Mouse (Mus musculus): ENCODE results near the gene Lhfpl1. TPM values are rescaled to one million over a fixed set of nuclear protein-coding genes. Genes with fewer than 3 reads are reported as not detected.

Lhfpl1 gene
- total RNA-seq (2021) (not detected), polyA plus RNA-seq (2012; rRNA removed) (0.09 TPM in 1 of 2 replicates, not detected in the other)
- long read RNA-seq, result 0 reads

DNA sequence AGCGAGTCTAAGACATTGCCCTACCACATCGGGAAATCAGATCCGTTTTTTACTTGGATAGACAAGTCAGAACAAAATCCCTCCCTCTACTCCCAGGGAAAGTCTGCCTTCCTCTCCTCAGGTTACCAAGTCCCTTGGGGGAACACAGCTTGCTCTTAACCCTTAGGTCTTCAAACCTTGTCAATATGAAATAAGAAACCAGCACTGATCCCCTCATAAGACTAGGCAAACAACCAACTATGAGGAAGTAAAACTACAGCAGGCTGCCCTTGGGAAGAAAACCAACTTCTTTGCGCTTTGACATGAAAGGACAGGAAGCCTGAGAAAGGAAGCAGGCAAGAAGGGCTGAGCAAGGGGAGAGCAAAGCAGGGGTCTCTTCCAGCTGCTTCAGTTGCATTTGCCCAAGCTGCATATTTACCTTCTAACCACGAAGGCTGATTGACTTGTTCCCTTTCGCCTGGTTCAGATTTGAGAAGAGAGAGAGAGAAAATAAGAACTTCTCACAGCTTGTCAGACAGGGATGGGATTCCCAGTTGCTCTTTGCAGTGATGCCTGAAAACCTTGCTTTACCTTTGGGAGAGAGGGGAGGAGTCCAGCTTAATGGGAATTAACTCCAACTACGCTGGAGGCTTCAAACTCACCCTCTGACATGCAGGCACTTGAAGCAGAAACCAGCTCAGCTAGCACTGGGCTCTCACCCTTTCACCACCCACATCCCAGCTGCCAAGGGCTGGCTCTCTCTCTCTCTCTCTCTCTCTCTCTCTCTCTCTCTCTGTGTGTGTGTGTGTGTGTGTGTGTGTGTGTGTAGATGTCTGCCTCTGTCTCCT is at the start of gene Lhfpl1:
Gene Lhfpl1 (minus strand): TSS at position 713 of the 827 bp plus-strand sequence.
- no peaks in the 10 kb centered on the region for H3K79me2 ChIP-seq (replicated peaks; ENCODE audit: control insufficient read depth, insufficient read depth, low read length)
- H3K27ac ChIP-seq, result no peak within 1 kb of the TSS
- H3K9ac ChIP-seq (ENCODE audit: low read depth, low read length), result no peak within 1 kb of the TSS
- 31% methylated on average over 7 of the region's 7 CpGs for WGBS
- H3K4me3 ChIP-seq, result no peak within 1 kb of the TSS
- no peaks in the 10 kb centered on the region for H3K27me3 ChIP-seq (ENCODE audit: control insufficient read depth, insufficient read depth, low read length)
- no peaks in the 10 kb centered on the region for H3K36me3 ChIP-seq (ENCODE audit: control insufficient read depth, insufficient read depth, low read length)
- H3K4me1 ChIP-seq (ENCODE audit: control insufficient read depth, insufficient read depth, low read length), result no peaks in the 10 kb centered on the region
- no peak for DNase-seq
- intact Hi-C loops (cut with DNase I), result no loop called here
- TF ChIP-seq CTCF (IDR thresholded peaks at IDR 0.05), result no peak
- no peak for TF ChIP-seq EP300 (IDR thresholded peaks at IDR 0.05; ENCODE audit: insufficient read depth, low read depth, low read length)
- no peak for TF ChIP-seq POLR2A (IDR thresholded peaks at IDR 0.05; ENCODE audit: insufficient read depth, low read depth, low read length)

DNA sequence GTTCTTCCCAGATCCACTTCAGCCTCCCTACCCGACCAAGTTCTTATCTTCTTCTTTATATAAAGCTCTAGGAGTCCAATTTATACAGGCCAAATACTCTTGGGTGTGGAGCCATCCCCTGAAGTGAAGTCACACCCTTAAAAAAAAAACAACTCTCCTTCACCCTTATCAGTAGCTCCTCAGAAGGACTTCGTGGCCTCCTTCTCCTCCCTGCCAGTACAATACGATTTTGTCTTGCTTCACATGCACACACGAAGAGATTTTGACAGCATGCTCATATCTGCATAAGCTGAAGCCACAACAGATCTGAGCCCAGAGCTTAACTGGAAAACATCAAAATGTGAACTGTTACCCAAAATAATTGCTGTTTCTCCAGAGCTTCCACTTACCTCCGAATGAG is 22.9 kb upstream of the Lhfpl1 start:
- intact Hi-C loops (cut with DNase I), result no loop called here
- Histone ChIP-seq H3K9ac (ENCODE audit: low read depth, low read length) (no peak overlapping the region), H3K79me2 (replicated peaks; ENCODE audit: control insufficient read depth, insufficient read depth, low read length) (no peaks in the 10 kb centered on the region), H3K27ac (no peak overlapping the region), H3K4me1 (ENCODE audit: control insufficient read depth, insufficient read depth, low read length) (no peaks in the 10 kb centered on the region), H3K4me3 (no peak overlapping the region), H3K36me3 (ENCODE audit: control insufficient read depth, insufficient read depth, low read length) (no peaks in the 10 kb centered on the region), H3K27me3 (ENCODE audit: control insufficient read depth, insufficient read depth, low read length) (no peaks in the 10 kb centered on the region)
- no peak for TF ChIP-seq CTCF (IDR thresholded peaks at IDR 0.05)
- WGBS, result 26% methylated on average over 5 of the region's 5 CpGs
- no peak for DNase-seq

DNA sequence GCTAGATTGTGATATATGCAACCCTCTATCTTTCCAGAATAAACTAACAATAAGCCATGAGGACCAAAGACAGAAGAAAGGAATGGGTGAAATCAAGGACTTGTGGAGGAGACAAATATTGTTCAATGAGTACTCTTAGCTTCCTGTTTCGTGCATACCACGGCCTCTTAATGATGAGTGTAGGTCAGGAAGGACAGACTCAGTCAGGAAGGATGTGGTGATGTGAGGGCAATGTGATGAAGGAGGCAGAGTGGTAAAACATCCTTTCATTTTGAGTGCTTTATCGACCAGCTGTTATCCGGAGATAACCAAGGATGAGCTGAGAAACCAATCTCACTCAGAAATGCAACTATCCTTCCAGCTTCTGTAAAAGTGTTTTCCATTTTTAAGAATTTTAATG is 13.6 kb upstream of the Lhfpl1 start:
- intact Hi-C loops (cut with DNase I), result no loop called here
- Histone ChIP-seq H3K27me3 (ENCODE audit: control insufficient read depth, insufficient read depth, low read length) (no peaks in the 10 kb centered on the region), H3K79me2 (replicated peaks; ENCODE audit: control insufficient read depth, insufficient read depth, low read length) (no peaks in the 10 kb centered on the region), H3K4me3 (no peak overlapping the region), H3K9ac (ENCODE audit: low read depth, low read length) (no peak overlapping the region), H3K36me3 (ENCODE audit: control insufficient read depth, insufficient read depth, low read length) (no peaks in the 10 kb centered on the region), H3K27ac (no peak overlapping the region), H3K4me1 (ENCODE audit: control insufficient read depth, insufficient read depth, low read length) (no peaks in the 10 kb centered on the region)
- TF ChIP-seq CTCF (IDR thresholded peaks at IDR 0.05) (no peak), EP300 (IDR thresholded peaks at IDR 0.05; ENCODE audit: insufficient read depth, low read depth, low read length) (no peak), POLR2A (IDR thresholded peaks at IDR 0.05; ENCODE audit: insufficient read depth, low read depth, low read length) (no peak)
- 62% methylated on average over 4 of the region's 4 CpGs for WGBS
- no peak for DNase-seq

- no peak overlapping the region for H3K4me3 ChIP-seq
- no peaks in the 10 kb centered on the region for H3K27me3 ChIP-seq (ENCODE audit: control insufficient read depth, insufficient read depth, low read length)
- H3K79me2 ChIP-seq (replicated peaks; ENCODE audit: control insufficient read depth, insufficient read depth, low read length), result no peaks in the 10 kb centered on the region
- no peak for DNase-seq
- WGBS, result 58% methylated on average over 2 of the region's 2 CpGs
- no peak overlapping the region for H3K9ac ChIP-seq (ENCODE audit: low read depth, low read length)
- H3K36me3 ChIP-seq (ENCODE audit: control insufficient read depth, insufficient read depth, low read length), result no peaks in the 10 kb centered on the region
- no peak for TF ChIP-seq CTCF (IDR thresholded peaks at IDR 0.05)
- TF ChIP-seq EP300 (IDR thresholded peaks at IDR 0.05; ENCODE audit: insufficient read depth, low read depth, low read length), result no peak
- no peak for TF ChIP-seq POLR2A (IDR thresholded peaks at IDR 0.05; ENCODE audit: insufficient read depth, low read depth, low read length)
- no peak overlapping the region for H3K27ac ChIP-seq
- intact Hi-C loops (cut with DNase I), result no loop called here
- H3K4me1 ChIP-seq (ENCODE audit: control insufficient read depth, insufficient read depth, low read length), result no peaks in the 10 kb centered on the region
These were observed 6.5 kb downstream of the Lhfpl1 start for GRCm38 (mm10) chrX:145342402-145342801.

DNA sequence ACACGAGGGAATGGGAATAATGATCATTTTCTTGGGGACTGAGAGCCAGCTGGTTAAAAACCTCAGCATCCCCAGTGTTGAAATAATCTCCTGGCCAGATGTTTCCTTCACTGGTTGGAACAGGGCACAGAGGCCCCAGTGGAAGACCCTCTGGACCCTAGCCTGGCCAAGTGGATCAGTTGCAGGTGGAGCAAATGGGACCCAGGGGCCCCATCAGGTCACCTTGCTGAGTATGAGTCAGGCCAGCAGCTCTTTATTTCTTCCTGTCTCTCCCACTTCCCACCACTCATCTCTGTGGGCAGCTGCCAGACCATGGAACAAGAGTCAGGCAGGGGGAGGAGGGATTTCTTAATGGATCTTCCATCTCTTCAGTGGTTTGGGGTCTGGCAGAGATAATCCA is 12.7 kb downstream of the Lhfpl1 start:
- H3K4me3 ChIP-seq, result no peak overlapping the region
- intact Hi-C loops (cut with DNase I), result no loop called here
- no peak for DNase-seq
- no peaks in the 10 kb centered on the region for H3K27me3 ChIP-seq (ENCODE audit: control insufficient read depth, insufficient read depth, low read length)
- H3K79me2 ChIP-seq (replicated peaks; ENCODE audit: control insufficient read depth, insufficient read depth, low read length), result no peaks in the 10 kb centered on the region
- H3K36me3 ChIP-seq (ENCODE audit: control insufficient read depth, insufficient read depth, low read length), result no peaks in the 10 kb centered on the region
- H3K4me1 ChIP-seq (ENCODE audit: control insufficient read depth, insufficient read depth, low read length), result no peaks in the 10 kb centered on the region
- 27% methylated on average over 1 of the region's 1 CpGs for WGBS
- no peak overlapping the region for H3K27ac ChIP-seq
- TF ChIP-seq EP300 (IDR thresholded peaks at IDR 0.05; ENCODE audit: insufficient read depth, low read depth, low read length) (no peak), CTCF (IDR thresholded peaks at IDR 0.05) (no peak), POLR2A (IDR thresholded peaks at IDR 0.05; ENCODE audit: insufficient read depth, low read depth, low read length) (no peak)
- H3K9ac ChIP-seq (ENCODE audit: low read depth, low read length), result no peak overlapping the region

- Histone ChIP-seq H3K27ac (no peak overlapping the region), H3K27me3 (ENCODE audit: control insufficient read depth, insufficient read depth, low read length) (no peaks in the 10 kb centered on the region), H3K4me1 (ENCODE audit: control insufficient read depth, insufficient read depth, low read length) (no peaks in the 10 kb centered on the region), H3K79me2 (replicated peaks; ENCODE audit: control insufficient read depth, insufficient read depth, low read length) (no peaks in the 10 kb centered on the region), H3K9ac (ENCODE audit: low read depth, low read length) (no peak overlapping the region), H3K36me3 (ENCODE audit: control insufficient read depth, insufficient read depth, low read length) (no peaks in the 10 kb centered on the region), H3K4me3 (no peak overlapping the region)
- no peak for DNase-seq
- TF ChIP-seq CTCF (IDR thresholded peaks at IDR 0.05), result no peak
- no peak for TF ChIP-seq POLR2A (IDR thresholded peaks at IDR 0.05; ENCODE audit: insufficient read depth, low read depth, low read length)
- TF ChIP-seq EP300 (IDR thresholded peaks at IDR 0.05; ENCODE audit: insufficient read depth, low read depth, low read length), result no peak
- 68% methylated on average over 1 of the region's 1 CpGs for WGBS
- intact Hi-C loops (cut with DNase I), result loop anchor here (5.0 kb wide), 1 partner anchor 906 kb away; no protein-coding TSS in a partner anchor
These were observed 40.3 kb downstream of the Lhfpl1 start for GRCm38 (mm10) chrX:145308555-145308954.
